Mouse (Mus musculus) cortical plate, adult 2 months (tissue): Measurements from ENCODE around the gene Tmem243.

Source experiments
- CTCF ChIP-seq: fragments of 200-500 bp; IDR thresholded peaks from 2 replicates; pipeline ENCODE4 v1.5.1; 2011; ENCODE audit warnings: mild to moderate bottlenecking, control low read depth, low read length; ENCODE audit not compliant: insufficient read depth; ENCODE audit errors: extremely low read depth
- POLR2A ChIP-seq: fragments of 200-500 bp; IDR thresholded peaks from 2 replicates; pipeline ENCODE4 v1.6.1; 2011; ENCODE audit warnings: mild to moderate bottlenecking, low read length, control low read depth; ENCODE audit not compliant: insufficient read depth; ENCODE audit errors: extremely low read depth

- TF ChIP-seq CTCF: no peak
- no peak for TF ChIP-seq POLR2A
Observed at GRCm38 (mm10) chr5:9093490-9093889, 7.0 kb upstream of the Tmem243 start.
